Mouse (Mus musculus): ENCODE data around the gene Cux1.

Cux1 gene

DNA sequence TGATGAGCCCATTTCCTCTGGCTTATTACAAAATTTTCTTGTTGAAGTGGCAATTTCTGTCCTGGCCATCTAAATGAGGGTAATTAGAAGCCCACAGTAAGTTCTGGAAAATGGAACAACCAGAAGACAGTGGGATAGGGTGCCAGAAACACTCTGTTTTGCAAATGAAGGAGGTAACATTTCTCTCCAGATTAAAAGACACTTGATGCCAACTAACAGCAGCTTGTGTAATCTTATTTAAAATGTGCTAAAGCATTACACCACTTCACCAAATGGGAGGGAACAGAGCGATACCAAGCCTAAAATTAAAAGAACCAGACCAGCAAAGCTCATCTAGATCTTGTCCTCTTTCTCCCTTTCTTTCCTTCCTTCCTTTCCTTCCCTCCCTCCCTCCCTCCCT lies 61.0 kb downstream of the Cux1 start:
- in situ Hi-C loops (cut with MboI, MseI): no loop called here

DNA sequence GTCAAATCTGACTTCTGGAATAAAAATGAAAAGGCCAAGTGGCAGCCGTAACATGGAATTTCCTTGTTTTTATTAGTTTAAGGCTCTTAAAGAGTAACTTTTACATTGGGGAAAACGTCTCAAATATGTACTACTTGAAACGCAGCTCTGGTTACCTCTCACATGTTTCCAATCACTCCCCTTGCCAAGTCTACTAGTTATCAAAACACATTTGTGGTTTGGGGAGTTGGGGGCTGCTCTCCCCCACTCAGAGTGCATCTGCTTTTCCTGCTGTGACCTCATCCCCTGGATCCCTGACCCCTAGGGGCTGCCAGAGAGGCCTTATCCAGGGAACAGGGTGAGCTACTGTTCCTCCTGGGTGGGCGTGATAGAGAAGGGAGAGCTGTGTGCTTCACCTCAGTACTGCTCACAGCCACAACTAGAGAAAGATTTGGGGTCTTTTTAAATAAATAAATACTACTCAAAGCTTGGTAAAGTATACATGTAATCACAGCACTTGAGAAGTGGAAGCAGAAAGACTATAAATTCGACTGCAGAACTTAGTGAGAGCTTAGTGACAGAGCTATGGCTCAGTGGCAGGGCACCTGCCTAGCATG lies 64.7 kb downstream of the Cux1 start:
- in situ Hi-C loops (cut with MboI, MseI): no loop called here

DNA sequence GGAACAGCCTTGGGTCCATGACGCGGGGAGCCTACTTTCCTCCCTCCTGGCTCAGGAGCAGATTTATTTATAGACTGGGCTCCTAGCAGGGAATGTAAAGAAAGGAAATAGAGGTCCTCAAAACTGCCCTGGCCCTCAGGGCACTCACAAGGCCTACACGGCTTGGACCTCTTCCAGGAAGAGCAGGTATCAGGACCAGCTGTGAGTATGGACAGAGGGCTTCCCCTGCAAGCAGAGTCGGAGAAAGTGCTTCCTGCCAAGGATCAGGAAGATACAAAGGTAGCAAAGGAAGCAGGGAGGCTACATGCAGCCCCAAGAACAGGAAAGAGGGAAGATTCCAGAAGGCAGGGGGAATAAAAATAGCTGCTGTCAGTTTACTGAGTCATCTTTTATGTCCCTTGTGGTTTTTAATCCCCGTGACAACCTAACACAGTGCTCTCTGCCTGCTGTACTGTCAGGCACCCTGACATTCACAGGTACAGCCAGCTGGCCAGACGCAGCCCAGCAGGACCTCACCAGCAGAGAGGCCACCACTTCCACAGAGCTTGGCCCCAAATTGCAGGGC lies 66.9 kb downstream of the Cux1 start:
- in situ Hi-C loops (cut with MboI, MseI): no loop called here

DNA sequence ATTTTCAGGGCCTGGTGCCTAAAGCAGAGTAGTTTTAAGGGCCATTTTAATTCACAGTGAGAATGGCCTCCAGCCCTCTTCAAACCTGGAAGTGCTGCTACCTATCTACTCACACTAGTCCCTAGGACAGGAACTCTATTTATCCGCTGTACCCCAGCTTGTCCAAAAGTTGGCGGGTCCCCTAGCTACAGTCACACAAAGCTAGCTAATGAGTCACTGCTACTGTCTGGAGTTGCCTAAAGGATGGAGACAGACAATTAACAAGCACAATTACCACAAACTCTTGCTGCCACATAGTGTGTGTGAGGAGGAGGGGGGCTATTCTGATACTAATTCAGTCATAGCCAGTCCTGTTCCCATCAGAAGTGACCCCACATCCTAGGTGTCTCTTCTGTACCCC lies 68.0 kb downstream of the Cux1 start:
- in situ Hi-C loops (cut with MboI, MseI): no loop called here

DNA sequence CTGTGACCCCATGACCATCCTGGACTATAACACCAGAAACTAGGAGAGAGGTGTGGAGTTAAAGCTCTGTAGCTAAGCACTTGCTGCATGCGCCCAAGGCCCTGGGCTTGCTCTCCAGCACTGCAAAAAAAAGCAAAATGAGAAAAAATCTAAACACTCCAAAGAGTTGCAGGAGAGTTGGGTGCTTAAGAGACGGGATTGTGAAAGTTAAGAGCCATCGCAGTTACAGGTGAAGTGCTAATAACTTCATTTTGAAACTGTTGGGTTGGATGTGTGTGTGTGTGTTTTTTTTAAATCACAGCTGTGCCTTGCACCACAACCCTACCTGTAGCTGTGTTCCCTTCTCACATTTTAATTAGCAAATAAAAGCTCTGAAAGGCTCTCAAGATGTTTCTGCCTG lies 68.5 kb downstream of the Cux1 start:
- in situ Hi-C loops (cut with MboI, MseI): no loop called here

DNA sequence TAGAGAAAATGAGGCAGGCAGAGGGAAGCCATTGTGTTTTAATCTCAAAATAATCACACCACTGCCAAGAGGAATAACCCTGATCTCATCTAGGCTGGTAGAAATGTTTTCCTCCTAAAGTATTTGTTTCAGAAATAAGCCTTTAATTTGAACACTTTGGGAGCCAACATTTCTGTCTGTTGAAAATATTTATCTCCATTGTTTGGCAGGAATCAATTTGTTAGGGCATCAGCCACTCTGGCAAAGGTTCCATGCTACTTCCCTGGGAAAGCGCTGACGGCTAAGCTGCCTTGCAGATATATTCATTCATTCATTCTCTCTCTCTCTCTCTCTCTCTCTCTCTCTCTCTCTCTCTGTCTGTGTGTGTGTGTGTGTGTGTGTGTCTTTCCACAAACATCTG lies 70.0 kb downstream of the Cux1 start:
- in situ Hi-C loops (cut with MboI, MseI): no loop called here

DNA sequence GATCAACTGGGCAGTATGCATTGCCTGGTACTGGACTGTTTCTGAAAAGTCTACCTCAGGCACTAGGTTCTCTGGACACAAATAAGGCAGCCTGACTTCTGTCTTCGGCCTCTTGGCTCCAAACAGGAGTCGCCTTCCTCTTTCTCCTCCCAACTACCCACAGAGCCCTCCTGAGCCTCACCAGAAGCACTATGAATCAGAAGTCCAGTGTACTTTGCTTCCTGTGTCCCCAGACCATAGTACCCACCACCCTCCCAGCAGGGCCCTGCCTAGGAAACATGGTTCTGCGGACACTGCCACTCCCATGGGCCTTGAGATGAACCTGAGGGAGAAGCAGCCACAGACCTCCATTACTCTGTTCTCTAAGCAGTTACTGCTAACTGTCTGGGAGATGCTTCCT lies 71.7 kb downstream of the Cux1 start:
- in situ Hi-C loops (cut with MboI, MseI): no loop called here

DNA sequence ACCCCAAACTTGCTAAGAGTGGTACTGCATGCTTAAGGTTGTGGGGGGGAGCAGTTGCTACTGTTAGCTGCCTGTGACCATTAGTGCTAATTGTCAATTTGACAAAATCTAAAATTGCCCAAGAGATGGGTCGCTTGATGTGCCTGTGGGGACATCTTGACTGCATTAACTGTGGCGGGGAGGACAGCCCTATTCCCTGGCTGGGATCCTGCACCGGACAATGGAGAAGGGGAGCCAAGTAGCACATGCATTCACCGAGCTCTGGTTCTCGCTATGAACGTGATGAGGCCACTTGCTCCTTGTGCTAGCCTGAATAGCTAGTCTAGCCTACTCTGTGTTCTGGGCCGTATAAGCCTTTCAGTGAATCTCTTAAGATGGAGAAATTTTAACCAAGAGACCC lies 72.4 kb downstream of the Cux1 start:
- in situ Hi-C loops (cut with MboI, MseI): no loop called here

DNA sequence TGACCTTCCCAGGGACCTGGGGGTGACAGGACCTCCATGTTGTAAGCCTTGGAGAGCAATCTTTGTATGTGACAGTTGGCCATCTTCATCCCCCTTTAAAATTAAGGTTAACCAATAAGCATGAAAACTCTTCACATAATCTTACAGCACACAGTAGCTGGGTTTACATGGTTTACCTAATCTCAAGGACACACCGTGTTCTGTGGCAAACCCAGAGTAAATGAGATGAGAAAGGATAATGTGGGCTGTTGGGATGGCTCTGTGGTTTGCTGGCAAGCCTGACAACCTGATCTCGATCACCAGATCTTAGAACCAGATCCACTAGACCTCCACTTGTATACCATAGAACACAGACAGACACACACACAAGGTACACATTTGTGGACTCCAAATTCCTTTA lies 73.0 kb downstream of the Cux1 start:
- in situ Hi-C loops (cut with MboI, MseI): no loop called here

DNA sequence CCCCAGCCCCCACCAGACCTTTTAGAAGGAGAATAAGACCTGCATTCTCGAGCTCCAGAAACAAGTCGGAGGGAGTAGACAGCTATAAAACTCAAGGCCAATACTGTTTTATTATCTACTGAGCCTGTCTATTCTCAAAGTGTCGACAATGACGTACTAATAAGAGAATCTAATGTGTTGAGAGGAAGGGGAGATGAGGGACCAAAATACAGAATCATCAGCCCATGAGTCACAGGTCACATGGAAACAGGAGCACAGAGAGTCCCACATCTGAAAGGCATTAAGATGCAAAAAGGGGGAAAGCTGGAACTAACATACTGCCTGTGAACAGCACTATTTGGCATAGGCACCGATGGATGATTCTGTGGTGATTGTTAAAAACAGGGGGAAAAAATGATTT lies 77.8 kb downstream of the Cux1 start:
- in situ Hi-C loops (cut with MboI, MseI): no loop called here

DNA sequence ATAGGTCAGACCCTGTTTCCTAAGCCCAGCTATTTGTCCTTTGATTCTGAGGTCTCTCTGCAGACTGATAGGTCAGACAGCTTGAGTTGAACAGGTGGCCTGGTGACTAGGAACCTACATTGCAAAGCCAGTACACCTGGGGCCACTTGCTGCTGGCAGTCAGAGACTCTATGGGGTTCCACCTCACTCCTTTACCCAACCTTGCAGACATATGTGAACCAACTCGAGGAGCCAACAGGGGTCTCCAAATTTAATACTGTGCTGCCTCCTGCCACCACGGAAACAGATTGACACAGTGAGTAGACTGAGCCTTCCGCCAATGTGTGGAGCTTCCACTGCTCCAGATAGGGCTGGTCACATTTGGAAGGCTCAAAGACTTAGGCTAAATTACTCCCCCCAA lies 78.6 kb downstream of the Cux1 start:
- in situ Hi-C loops (cut with MboI, MseI): no loop called here

DNA sequence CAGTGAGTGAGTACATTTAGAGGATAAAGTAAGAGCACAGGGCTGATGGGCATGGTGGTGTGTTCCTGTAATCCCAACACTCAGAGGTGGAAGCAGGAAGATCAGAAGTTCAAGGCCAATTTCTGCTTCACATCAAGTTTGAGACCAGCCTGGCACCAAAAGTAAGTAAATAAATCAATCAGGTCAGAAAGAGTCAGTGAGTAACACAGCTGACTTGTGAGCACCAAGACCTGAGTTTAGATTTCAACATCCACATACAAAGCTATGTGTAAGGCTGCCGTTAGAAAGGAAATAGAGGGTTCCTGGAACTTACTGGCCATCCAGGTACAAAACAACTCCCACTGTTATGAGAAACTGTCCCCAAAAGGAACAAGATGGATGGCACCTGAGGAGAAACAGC lies 79.1 kb downstream of the Cux1 start:
- in situ Hi-C loops (cut with MboI, MseI): no loop called here

DNA sequence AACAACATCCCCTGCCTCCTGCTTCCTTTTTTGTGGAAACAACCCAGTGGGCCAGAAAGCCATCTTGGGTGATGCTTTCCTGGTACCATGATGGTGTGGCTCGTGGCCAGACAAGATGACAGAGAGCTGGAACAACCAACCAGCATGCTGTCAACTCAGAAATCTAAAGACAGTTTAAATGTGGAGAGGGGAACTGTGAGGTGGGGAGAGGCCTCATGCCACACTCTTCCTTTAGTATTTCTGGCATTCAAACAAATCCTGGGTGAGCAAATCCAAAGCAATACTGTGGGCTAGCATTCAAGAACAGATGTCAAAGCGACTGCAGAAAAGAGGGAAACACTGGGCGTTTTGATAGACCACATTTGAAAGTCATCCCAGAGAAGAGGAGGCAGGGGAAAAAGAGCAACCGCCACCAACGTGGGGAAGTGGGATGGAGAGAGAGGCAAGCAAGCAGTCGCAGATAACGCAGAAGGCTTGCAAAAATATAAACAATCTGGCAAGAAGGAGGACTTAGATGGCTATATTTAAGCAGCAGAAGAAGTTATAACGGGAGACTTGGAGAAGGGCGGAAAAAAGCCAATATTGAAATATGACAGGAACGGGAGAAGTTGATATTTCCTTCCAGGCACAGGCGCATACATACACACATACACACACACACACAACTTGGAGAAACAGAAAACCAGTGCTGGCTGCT lies 79.7 kb downstream of the Cux1 start:
- in situ Hi-C loops (cut with MboI, MseI): no loop called here

DNA sequence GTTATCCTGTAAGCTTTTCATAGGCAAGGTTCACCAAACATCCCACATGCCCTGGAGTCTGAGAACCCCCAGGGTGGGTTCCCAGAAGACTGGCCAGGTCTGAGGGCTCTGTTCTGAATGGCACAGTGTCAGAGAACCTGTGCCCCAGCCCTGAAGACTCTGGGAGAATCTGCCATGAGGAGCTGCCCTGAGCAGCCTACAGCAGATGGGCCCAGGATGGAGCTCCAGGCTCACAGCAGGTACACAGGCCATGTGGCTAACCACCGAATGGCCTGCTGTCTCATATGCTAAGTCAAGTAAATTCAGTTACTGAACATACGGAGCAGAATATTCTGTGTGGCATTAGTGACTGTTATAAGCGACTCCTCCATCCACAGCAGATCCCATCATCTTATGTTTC lies 80.9 kb downstream of the Cux1 start:
- in situ Hi-C loops (cut with MboI, MseI): no loop called here

DNA sequence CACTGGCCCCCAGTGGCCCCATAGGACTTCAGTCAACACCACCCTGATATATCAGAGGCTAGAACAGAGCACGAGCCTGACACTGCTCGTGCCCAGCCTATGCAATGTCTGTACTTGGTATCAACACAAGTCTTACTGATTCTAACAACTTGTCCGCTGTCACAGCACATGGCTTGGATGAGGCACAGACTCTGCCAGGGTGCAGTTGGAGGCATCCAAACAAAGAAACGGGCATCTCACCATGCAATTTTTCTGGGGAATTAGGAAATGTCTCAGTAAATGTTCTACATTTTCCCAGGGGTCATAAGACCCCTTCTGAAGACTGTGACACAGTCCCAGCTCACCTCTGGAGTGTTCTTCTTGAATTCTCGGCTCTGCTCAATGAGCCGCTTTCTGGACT lies 81.9 kb downstream of the Cux1 start:
- in situ Hi-C loops (cut with MboI, MseI): no loop called here

DNA sequence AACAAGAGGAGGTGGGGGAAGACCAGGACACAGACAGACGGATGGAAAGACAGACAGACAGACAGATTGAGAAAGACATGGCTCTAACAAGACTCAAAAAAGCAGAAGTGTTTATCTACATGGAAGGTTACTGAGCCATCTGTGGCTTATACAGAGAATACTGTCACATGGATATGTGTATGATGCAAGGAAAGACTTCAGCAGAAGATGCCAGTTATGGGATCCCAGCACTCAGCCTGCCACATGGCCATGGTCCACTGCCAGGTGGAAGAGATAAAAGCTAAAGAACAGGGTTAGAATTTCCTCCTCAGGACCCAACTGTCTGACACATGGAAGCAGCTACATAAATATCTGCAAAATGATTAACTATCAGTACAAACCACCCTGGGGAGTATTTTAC lies 84.9 kb downstream of the Cux1 start:
- in situ Hi-C loops (cut with MboI, MseI): no loop called here

DNA sequence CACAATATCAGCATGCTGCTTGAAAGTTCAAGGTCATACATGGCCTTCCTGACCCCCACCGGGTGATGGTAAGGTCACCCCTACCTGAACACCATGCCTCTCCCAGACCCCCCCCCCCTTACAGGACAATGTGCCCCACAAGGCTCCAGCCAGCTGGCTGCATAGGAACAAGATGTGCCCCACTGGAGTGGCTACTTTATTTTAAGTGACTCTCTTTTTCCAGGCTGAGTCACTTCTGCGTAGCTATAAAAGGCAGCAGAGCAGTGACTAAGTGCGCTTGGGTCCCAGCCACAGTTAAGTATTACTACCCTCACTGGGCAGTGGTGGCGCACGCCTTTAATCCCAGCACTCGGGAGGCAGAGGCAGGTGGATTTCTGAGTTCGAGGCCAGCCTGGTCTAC lies 86.7 kb downstream of the Cux1 start:
- in situ Hi-C loops (cut with MboI, MseI): no loop called here

DNA sequence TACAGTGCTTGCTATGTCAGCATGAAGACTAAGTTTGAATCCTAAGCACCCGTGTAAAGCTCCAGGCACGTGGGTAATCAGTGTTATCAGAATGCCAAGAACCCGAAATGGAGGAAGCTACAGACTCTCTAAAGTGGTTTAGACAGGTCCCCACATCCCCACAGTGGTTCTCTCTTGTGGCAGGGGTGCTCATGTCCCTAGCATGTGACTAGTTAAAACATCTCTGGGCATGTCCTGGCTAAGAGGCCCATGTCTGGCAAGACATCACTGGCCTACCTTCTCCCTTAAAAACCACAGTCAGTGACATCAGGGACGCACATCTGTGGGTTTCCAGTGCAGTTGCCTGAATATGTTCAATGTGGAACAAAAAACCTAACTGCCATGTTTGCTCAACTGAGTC lies 87.5 kb downstream of the Cux1 start:
- in situ Hi-C loops (cut with MboI, MseI): no loop called here

DNA sequence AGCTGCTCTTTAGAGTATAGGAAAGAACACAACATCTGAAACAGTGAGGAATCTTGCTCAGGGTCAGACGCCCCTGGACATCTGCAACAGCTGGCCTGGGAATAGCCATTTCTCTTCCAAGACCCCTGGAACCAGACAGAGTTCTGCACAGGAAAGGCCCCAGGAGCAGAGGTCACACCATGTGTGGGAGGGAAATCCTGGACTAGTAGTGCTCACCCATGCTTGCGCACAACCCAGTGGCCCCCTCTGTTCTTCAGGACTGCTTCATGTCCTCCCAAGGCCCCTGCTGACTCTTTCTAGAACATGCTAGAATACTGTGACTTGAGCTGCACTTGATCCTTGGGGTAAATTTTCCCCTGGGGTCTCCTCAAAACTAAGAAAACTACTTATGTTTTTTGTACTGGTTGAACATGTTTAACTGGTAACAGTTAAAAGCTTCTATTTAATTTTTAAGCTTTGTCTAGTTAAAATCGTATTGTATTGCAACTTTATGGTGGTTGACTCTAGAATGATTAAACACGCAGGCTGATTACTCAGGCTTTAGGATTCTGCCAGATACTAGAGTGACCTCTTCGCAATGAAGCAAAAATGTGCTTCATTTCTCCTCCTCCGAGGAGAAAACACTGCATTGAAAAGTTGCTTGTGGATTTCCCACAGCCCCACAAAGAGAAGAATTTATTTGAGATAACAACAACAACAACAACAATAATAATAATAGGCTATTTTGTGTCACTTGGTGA lies 88.1 kb downstream of the Cux1 start:
- in situ Hi-C loops (cut with MboI, MseI): no loop called here

DNA sequence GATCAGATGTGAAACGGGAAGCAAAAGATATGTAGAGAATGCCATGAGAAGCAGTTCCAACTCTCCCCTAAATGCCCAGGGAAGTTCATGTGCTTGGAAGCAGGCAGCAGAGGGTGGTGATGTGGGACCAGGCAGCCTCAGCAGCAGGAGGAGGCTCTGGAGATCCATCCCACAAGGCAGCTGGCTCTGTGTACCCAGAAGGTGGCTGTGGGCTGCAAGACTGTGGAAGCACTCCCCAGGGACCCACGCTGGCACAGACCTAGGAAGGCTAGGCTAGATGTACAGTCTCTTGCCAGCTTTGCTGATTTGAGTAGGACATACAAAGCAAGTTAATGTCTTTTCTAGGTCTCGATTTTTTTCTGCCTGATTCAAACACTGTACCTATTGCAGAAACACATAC lies 91.0 kb downstream of the Cux1 start:
- in situ Hi-C loops (cut with MboI, MseI): no loop called here

DNA sequence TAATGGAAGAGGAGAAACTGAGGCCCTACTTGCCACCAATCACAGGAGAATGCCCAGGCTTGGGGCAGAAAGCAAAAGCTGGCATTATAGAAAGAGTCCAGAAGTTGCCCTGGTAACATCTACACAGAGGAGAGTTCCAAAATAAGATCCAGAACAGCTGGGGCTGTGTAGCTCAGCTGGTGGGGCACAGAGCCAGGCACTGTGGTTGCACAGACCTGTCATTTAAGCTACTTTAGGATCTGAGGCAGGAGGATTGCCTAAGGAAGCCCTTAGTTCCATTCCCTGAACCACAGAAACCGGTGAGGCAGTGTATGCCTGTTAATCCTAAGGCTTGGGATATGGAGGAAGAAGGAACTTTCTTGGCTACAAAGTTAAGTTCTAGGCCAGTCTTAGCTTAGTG lies 92.1 kb downstream of the Cux1 start:
- in situ Hi-C loops (cut with MboI, MseI): no loop called here

DNA sequence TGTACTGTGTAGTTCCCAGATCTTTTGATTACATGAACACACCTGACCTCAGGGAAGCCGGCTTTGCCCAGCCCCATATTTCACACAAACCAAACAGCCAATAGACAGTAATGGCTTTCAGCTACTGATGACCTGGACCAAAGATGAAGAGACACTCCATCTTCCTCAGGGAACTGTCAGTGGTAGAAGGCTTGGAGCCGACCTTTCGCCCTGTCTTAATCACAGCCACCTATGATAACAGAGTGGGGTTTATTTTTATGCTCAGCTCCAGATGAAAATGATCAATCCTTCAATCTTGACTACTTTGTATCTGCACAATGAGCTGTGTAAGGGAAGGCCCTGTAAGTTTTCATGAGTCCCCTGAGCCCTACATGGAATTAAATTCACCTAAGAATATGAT lies 93.2 kb downstream of the Cux1 start:
- in situ Hi-C loops (cut with MboI, MseI): no loop called here

DNA sequence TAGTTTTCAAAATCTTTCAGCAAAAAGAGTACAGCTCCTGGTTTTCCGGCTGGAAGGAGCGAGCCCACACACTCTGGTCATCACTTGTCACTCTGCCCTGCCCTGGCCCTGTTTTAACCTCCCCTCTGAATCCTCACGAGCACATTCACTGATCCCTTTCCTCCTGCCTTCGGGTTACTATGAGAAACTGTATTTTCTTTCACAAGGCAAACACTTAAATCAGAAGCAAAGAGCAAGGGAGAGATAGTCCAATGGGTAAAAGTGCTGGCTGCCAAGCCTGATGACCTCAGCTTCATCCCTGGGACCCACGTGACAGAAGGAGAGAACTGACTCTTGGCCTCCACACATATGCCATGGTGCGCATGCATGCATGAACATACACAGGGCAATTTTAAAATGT lies 94.0 kb downstream of the Cux1 start:
- in situ Hi-C loops (cut with MboI, MseI): no loop called here

Measured in T-helper 1 cell (primary cell).